Mouse (Mus musculus): Measurements from ENCODE around the gene Fkbp1a. TPM values are rescaled to one million over a fixed set of nuclear protein-coding genes. Genes with fewer than 3 reads are reported as not detected.

Fkbp1a gene
- total RNA-seq, 2 experiments from 2014 or later, result 279 to 287 TPM

GRCm38 (mm10) chr2:151587306-151587705 lies 45.0 kb downstream of the Fkbp1a start:
- intact Hi-C loops (cut with DNase I), result loop anchor here (5.0 to 10.0 kb wide), 2 partner anchors 70 to 97 kb away; no protein-coding TSS in a partner anchor
- DNase-seq, result no peak

DNA sequence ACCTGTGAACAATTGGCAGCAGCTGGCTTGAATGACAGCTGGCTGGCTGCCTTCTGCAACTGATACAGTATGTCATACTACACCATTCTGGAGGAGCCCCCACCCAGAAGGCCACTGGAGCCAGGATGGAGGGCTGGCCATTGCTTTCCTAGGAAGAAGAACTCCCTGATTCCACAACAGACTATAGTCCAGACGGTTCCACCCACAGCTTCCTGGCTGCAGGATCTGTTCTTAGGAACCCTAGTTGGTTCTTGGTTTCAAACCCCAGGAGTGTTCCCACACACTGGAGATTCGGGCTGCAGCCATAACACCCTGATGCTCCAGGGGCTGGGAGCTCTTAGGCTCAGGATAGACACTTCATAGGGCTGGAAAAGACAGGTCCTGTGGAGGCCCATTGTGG lies 55.8 kb downstream of the Fkbp1a start:
- intact Hi-C loops (cut with DNase I), result no loop called here
- no peak for DNase-seq

GRCm38 (mm10) chr2:151602106-151602505 lies 59.8 kb downstream of the Fkbp1a start:
- DNase-seq, result peak in 1 of 2 experiments; percentile 28
- intact Hi-C loops (cut with DNase I), result no loop called here

DNA sequence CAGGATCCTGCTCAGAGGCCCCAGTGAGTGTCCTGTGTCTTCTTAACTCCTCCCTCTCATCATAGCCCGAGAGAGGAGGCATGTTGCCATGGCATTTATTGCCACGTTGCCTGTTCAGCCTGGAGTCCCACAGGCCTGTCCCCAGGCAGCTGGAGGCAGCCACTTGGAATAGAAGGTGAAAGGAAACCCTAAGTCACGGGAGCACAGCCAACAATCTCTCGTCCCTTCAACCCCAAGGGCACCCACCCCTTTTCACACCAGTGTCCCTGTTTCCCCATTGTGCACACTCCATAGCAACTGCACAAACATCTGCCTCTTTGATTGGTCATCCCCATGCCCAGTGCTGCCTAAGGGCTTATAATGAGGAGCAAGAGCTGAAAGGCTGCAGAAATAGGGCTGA lies 61.3 kb downstream of the Fkbp1a start:
- intact Hi-C loops (cut with DNase I), result no loop called here
- DNase-seq, result no peak

DNA sequence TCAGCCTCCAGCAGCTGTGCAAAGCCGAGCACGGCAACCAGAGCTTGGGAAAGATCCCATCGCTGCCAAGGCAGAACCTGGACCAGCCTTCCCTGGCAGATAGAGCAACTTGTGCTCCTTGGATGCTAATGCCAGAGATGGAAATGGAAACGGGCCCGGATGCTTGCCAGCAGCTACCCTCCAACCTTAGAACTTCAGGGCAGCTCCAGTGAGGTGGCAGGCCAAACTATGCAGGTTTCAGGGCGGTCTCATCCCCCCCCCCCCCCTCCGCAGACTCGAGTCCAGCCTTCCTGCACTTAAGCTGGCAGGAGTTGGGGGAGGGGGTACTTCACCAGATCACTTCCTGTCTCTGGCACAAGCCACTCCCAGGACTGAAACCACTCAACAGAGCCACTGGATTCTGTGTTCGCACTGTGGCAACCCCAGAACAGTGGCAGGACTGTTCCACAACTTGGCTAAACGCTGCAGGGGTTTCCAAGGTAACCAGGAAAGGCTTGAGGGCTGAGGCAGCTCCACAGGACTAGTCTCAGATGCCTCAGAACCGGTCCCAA lies 63.2 kb downstream of the Fkbp1a start:
- intact Hi-C loops (cut with DNase I), result no loop called here
- DNase-seq, result no peak

DNA sequence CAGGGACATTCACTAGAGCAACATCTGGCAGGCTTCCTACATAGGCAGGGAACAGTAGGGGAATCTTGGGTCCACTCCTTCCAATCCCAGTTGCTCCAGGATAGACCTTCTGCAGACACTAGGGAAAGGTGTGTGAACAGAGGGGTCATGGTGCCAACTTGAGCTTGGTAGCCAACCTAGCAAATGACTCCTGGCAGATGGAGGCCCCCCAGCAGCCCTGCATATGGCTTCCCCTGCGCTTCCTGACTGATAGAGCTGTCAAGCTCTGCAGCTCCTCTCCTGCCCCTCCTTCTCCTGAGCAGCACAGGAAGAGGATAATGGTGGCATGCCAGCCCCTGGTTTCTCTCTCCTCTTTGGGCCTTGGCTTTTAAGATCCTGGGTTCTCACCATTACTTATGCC lies 66.2 kb downstream of the Fkbp1a start:
- intact Hi-C loops (cut with DNase I), result no loop called here

GRCm38 (mm10) chr2:151609974-151610373 lies 67.7 kb downstream of the Fkbp1a start:
- intact Hi-C loops (cut with DNase I), result no loop called here
- DNase-seq, result no peak

More for the DNA sequence above, 66.2 kb downstream of the Fkbp1a start:
- no peak for DNase-seq

Other genes with a start within 250 kb of the Fkbp1a start
- gene 4921509C19Rik, start 66.3 kb upstream of the Fkbp1a start, total RNA-seq (2021), result not detected
- gene Nsfl1c, start 48.3 kb upstream of the Fkbp1a start, total RNA-seq (2021), result 10 to 100 TPM; 77.9 to 78.7 TPM
- 1 to 10 TPM; 1.6 to 2.4 TPM for gene Sdcbp2, start 30.1 kb downstream of the Fkbp1a start, total RNA-seq (2021)
- 1 to 10 TPM; 3.6 to 3.7 TPM for gene Snph, start 90.1 kb downstream of the Fkbp1a start, total RNA-seq (2021)
- not detected for gene Rad21l, start 126.0 kb downstream of the Fkbp1a start, total RNA-seq (2021)
- 1 to 10 TPM; 4.1 to 4.5 TPM for gene Tmem74b, start 159.5 kb downstream of the Fkbp1a start, total RNA-seq (2021)
- gene Psmf1, start 201.7 kb downstream of the Fkbp1a start, total RNA-seq (2021), result 10 to 100 TPM; 25.7 to 26.3 TPM